Mouse (Mus musculus): ENCODE results near the gene Draxin.
"Not testable (repeated sequence)": the region's sequence is repeated elsewhere in the genome, so short reads cannot be mapped to it uniquely, and the experiment has no call there.

The Draxin gene

DNA sequence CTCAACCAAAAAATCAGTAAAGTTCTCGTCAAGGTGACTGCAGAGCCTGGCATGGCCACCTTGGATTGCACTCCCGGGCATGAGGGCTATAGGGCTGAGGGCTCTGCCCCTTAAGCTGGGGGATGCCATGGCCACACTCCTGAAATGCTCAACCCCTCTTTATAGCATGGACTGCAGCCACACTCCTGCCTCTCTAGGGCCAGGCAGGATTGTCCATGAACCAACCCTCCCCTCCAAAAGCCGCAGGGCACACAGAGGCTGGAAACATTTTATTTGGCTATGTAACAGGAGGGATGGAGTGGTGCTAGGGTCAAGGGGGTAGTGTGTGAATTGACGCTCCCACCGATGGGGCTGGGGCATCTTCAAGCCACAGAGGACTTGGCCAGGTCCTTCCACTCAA lies 22.0 kb upstream of the Draxin start:
- in situ Hi-C loops (cut with MboI, MseI) = no loop called here

DNA sequence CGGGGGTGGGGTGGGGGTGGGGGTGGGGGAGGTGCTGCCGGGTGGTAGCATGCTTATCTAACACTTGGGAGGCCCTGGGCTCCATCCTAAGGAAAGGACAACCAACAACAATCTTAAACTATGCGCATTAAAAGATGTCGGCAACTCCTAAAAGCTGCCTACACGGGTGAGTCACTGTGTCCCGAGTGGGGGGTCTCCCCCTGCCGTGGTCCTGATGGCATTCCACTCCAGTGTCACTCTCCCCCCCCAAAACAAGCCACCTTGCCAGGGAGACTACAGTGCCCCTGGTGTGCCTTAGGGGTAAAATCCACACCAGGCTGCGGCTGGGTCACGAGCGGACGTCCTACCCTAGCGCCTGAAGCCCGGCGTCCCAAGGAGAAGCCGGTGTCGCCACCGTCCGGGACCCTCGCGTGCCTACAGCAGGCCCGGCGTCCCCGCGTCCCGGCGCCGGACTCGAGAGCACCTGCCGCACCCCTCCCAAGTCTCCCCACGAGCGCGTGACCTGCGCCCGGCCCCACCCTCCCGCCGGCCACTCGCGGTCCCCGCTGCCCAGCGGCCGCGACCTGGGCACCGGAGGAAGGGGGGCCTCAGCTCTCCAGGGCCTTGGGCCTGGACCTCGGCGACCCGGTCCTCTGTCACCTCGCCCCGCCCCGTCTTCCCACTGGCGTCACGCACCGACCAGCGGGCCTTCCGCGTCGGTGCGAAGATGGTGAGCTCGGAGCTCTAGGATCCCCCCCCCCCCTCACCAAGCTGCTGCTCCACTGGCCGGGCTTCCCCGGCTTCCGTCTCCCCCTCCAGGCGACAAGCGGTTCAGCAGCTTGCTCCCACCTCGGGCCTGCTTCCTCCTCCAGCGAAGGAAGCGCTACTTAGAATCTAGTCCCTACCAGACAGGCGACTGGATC lies 21.0 kb upstream of the Draxin start, which contains the start of gene Fbxo6:
Gene Fbxo6, minus strand, starts transcription at position 874 of the 902 bp plus-strand sequence.
- in situ Hi-C loops (cut with MboI, MseI) = no loop called here

DNA sequence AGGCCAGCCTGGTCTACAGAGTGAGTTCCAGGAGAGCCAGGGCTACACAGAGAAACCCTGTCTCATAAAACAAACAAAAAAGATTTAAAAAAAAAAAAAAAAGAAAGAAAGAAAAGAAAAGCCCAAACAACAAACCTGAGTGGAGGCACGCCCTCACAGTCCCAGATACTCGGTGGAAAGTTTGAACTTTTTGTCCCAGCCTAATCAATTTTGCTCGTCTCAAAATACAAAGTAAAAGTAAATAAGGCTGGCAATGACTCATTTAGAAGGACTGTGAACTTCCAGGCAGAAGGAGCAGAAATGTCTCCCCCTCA lies 20.4 kb upstream of the Draxin start:
- in situ Hi-C loops (cut with MboI, MseI) = no loop called here

DNA sequence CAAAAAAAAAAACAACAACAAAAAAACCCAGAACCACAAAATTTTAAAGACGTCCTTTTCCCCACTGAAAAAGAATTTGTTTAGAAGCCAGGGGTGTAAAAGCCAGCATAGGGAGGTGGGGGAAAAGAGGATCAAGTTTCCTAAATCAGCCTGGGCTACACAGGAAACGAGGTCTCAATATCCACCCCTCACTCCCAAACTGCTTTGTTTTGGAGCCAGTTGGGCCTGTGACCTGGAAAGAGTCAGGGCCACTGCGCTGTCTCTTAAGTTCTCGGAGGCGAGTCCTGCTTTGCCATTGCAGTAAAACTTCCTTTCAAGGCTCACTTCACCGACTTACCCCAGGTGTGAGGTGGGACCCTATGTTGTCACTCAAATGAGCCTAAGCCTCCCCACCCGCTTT lies 19.7 kb upstream of the Draxin start:
- in situ Hi-C loops (cut with MboI, MseI) = no loop called here

DNA sequence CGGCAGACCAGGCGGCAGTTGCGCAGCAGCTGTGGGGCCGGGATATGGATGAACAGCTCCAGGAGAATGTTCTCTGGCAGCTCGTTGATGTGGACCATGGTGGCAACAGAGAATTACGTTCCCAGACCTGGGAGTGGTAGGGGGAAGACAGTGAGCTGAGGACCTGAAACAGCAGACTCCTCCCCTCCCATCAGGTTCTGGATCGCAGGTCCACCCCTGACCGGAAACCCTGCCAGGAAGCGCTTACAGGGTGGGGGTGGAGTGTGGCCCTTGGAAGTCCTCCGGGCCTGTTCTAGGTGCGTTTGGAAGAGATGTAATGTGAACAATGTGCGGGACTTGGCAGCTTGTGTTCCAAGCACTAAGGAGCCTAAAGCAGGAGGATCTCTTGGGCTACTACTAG lies 19.0 kb upstream of the Draxin start:
- in situ Hi-C loops (cut with MboI, MseI) = no loop called here

DNA sequence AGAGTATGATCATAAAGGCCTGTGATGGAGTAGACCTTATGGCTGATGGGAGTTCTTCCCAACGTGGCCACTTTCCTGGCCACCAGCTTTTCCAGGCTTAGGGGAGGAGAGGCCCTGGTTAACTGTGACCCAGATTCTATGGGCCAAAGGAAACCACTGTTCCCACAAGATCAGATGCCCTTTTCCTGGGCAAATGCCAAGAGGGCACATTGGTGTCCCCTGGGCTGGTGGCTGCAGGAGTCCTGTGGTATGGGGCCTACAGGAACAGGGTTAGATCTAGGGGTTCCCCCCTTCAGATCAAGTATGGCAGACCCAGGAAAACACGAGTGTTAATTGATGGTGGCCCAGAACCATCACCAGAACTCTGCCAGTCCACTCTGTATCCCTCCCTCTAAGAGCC lies 17.2 kb upstream of the Draxin start:
- in situ Hi-C loops (cut with MboI, MseI) = no loop called here

DNA sequence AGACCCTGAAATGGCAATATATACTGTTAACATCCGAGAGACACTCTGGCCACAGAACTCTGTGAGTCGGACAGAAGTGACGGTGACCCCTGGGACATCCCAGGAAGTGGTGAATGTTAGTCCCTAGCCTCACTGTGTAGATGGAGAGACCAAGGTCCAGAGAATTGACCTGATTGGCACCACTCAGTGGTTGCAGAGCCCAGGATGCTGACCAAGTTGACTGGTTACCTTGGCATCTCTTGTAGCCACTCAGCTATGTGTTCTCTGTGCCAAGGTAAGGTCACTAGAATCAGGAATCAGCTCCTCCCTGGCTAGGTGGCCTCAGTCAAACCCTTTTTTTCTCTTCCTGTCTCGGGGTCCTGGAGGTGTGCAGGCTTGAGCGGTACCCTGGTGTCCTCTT lies 13.2 kb upstream of the Draxin start:
- in situ Hi-C loops (cut with MboI, MseI) = no loop called here

DNA sequence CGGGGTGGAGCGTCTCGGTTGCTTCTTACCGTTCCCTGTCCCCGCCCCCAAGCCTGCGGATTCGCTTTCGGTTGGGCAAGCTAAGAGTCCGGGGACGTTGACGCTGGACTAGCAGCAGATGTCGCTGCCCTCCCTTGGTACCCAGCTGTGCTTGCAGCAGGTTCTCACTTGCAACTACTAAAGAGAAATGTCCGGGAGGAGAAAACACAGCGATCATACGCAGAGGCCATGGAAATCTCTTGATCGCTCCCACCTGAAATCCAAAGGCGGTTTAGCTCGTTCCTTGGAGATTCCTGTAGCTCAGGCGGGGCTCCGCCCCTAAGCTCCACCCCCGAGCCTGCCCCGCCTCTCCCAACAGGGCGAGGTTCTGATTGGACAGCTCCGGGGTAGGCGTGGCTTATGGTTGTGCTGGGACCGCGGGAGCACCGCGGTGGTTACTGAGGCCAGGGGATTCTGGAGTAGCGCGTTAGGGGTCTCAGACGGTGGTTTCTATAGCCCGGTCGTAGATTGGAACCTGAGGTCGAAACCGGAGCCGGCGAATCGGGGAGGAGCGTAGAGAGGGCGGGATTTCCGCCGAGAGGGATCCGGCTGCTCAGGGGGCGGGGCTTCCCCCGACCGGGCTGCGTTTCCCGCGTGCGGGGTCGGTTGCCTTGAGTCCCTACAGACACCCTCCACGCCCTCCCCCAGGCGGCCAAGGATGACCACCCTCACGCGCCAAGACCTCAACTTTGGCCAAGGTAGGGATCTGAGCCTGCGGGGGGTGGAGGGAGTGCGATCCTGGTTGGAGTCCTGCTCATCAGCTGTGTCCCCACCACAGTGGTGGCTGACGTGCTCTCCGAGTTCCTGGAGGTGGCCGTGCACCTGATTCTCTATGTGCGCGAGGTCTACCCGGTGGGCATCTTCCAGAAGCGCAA lies 9.9 kb upstream of the Draxin start:
- in situ Hi-C loops (cut with MboI, MseI) = no loop called here

DNA sequence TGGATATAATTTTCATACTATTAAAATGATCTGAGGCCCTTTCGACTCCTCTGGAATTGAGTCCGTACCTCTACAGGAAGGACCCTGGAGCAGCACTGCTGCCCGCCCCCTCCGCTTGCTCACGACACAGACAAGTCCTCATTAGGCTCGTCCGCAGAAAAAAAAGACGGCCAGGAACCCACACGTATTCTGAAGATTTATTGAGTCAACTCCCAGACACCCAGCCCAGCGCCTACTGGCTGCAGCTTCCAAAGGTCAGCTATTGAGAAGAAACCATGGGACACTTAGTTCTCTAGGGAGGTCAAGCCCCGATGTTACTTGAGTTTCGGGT lies 9.2 kb upstream of the Draxin start:
- in situ Hi-C loops (cut with MboI, MseI) = no loop called here

DNA sequence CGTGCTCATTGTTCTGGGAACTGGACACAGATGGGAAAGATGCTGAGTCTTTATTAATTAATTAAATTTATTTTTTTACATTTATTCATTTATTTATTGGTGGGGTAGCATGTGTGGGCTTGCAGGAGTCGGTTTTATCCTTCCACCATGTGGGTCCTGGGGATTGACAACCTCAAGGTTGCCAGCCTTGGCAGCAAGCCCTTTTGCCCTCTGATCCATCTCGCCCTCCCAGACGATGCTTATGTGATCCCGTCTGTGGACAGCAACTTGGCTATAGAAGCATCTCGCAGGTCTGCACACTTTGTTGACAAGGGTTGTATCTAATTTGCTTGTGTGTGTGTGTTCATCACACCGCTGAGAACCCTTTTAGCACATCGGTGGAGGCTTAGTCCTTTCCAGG lies 7.0 kb upstream of the Draxin start:
- in situ Hi-C loops (cut with MboI, MseI) = no loop called here

DNA sequence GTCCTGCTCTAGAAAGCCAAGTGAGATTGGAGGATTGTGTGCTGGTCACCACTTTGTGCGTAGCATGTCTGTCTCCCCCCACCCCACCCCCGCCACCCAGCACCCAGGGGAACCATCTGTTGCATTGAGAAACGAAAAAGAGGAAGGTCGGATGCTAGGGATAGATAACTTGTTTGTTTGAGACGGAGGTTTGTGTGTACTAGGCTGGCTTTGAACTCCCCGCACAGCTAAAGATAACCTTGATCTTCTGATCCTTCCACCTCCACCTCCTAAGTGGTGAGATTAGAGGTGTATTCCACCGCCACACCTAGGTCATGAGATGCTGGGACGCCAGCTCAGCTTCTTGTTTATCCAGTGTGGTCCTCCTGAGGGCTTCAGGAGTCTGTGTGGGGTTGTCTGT lies 4.5 kb upstream of the Draxin start:
- in situ Hi-C loops (cut with MboI, MseI) = no loop called here

DNA sequence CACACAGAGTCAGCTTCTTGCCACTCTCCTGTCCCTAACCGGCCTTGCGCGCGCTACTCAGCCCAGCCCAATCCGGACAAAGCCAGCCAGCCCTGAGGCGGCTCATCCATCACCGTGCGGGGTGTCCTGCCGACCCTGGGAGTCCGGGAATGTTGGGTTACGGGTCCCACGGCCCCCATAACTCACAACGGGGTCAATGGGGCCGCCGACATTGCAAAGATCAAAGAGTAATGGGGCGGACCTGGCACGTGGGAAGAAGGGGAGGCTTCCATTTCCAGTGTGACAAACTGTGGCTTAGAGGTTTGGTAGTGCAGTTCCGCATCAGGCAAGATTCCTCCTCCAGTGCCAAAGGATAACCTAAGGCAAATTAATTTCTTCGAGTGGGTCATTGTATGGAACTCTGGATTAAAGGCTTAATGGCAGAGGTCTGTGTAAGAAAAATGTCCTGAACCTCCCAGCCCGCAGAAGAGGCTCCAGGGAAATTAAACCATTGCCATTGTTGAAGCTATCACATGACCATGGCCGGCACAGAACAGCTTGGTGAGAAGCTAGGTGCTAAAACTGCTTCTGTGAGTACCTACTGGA lies 1.1 kb upstream of the Draxin start:
- in situ Hi-C loops (cut with MboI, MseI) = no loop called here

DNA sequence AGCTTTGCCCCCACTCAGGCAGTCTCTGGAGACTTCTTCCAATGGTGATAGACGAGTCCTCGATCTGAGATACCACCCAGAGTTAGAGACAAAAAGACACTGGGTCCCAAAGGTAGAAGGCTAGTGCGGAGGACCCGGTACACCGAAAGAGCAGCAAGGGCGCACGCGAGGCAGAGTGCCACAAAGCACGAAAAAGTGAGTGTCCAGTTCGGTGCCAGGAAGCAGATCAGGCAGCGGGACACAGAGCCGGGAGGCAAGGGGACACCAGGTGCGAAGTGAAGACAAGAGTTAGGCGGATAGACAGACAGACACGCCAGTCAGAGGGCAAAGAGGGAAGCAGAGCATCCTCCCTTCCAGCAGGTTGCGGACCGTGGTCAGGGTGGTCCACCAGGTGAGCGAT lies 365 bp downstream of the Draxin start, which contains the start of gene Mad2l2:
Gene Mad2l2, plus strand, starts transcription at position 252 of the 400 bp plus-strand sequence.
- in situ Hi-C loops (cut with MboI, MseI) = no loop called here

DNA sequence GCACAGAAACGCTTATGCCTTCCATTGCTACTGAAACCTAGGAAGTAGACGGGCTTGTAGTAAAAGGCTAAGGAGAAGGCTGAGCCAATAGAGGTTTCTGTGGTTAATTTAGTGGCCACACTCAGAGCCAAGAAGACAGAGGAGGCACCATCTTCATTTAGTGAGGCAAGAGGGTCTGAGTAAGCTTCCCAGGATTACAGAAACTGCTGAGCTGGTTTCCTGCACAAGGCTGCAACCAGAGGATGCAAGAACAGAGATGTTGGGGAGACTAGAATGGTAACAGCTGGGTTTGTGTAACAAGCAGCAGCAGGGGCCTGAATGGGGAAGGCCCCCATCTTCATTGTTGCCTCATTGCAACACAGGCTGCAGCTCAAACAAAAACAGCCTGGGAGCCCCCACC lies 1.8 kb downstream of the Draxin start:
- in situ Hi-C loops (cut with MboI, MseI) = no loop called here

DNA sequence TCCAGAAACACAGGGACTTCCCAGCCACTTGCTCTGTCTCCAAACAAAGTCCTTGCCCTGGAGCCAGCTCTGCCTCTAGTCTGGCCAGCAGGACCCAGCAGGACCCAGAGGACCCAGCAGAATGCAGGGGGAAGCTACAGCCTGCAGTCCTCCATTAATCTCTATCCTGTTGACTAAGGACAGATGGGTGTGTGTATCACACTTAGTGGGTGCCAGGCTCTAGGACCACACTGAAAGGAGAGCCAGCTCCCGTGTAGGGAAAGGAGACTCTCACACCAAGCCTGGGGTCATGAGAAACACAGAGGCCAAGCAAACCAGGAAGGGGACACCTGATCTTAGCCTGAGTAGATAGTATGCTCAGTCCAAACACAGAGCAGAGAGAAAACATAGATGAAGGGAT lies 2.3 kb downstream of the Draxin start:
- in situ Hi-C loops (cut with MboI, MseI) = no loop called here

DNA sequence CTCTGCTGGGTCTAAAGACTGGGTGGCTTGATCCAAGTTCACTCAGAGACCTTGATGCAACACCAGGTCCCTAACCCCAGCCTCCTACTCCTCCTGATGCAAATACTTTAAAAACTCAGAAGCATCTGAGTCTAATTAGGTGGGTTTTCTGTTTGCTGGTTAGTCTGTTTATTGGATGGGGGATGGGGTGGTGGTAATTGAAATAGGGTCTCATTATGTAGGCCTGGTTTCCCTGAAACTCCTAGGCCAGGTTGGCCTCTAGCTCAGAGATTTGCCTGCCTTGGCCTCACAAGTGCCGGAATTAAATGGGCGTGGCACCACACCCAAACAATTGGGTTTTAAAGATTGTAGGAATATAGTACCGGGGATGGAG lies 7.8 kb downstream of the Draxin start:
- in situ Hi-C loops (cut with MboI, MseI) = no loop called here

DNA sequence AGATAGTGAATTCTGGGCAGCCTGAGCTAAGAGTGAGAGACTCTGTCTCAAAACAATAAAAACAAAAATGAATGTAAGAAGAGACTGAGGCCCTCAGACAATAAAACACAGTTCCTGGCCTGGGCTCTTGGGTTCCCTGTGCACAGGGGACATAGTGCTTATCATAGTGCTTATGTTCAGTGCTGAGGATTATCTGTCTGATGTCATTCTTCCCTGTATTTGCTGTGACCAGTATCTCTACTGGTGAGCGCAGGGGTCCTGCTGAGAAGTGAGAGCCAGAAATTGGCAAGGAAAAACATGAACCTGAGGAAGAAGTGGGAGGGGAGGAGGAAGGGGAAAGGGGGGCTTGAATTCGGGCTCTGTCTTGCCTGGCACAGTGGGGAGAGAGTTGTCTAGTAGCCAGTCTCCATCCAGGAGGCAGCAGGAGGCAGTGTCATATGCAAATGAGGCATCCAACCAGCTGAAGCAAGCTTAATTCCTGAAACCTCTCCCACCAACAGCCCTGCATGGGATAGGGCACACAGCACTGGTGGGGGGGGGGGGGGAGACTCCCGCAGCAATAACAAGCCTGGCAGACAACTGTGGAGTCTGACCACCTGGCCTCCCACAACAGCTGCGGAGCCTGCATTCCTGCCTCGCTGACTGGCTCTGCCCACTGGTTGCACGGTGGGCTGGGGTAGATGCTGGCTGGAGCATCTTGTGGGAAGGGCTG lies 8.4 kb downstream of the Draxin start:
- in situ Hi-C loops (cut with MboI, MseI) = no loop called here

DNA sequence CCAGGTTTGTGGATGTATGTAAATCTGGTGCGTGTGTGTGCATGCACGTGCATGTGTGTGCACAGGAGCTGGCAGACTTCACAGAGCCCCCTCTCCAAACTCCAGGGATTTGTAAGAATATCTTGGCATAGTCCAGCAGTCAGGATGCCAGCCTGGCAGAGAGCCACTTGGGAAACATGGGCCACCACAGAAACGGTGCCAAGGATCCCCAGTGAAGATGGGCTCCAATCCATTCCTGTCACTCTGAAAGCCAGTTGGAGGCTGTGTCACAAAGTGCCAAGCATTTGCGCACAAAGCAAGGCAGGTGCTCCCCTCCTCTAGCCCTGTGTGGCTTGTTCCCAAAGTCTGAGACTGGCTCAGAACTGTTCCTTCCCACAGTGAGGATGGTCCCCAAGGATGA lies 9.1 kb downstream of the Draxin start:
- in situ Hi-C loops (cut with MboI, MseI) = no loop called here

DNA sequence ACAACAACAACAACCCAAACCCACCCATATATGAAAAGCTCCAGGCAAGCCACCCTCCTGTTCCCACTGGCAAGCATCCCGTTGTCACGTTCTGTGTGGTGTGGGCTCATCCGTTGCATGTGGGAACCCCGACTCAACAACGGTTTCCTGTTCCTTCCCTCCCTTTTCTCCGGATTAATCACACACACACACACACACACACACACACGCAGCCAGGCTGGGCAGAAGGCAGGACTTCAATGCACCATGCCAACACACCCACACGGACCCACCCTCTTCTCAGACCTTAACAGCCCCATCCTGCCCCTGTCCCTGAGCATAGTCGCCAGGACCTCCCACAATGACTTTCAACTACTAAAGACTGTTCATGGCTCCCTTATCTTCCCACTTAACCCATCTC lies 9.9 kb downstream of the Draxin start:
- in situ Hi-C loops (cut with MboI, MseI) = no loop called here

DNA sequence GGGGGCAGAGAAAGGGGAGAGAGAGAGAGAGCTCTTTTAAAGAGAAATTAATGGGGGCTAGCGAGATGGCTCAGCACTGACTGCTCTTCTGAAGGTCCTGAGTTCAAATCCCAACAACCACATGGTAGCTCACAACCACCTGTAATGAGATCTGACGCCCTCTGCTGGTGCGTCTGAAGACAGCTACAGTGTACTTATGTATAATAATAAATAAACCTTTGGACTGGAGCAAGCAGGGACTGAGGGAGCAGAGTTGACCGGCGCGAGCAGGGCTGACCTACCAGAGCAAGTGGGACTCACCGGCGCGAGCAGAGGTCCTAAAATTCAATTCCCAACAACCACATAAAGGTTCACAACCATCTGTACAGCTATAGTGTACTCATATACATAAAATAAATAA lies 10.9 kb downstream of the Draxin start:
- in situ Hi-C loops (cut with MboI, MseI) = not testable (repeated sequence)

DNA sequence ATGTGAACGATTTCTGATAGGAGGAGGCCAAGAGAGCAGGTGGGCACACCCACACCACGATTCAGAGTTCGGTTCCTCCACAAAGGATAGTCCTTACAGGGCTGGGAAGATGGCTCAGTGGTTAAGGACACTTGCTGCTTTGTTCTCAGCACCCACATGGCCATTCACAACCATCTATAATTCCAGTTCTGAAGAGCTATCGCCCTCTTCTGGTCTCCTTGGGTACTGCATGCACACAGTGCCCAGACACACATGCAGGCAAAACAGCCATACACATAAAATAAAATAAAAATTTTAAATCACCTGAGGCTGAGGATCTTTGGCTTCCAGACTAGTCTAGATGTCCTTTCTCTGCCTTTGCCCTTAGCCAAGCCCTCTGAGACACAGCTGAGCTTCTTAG lies 13.1 kb downstream of the Draxin start:
- in situ Hi-C loops (cut with MboI, MseI) = no loop called here

DNA sequence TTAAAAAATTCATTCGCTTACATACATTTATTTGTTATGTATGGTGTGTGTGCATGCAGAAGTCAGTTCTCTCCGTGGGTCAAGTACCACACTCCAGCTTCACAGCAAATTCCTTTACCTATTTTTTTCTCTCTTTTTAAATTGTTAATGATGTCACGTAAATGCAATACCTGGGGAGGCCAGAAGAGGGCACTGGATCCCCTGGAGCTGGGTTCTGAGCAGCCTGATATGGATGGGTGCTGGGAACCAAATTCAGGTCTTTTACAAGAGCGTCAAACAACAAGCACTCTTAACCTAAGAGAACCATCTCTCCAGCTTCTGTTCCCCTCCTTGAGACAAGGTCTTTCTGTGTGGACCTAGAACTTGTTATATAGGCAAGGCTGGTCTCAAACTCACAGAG lies 13.8 kb downstream of the Draxin start:
- in situ Hi-C loops (cut with MboI, MseI) = no loop called here

Data from regulatory T cell (primary cell).